Mouse (Mus musculus): Measurements from ENCODE around the gene Gm19935.

DNA sequence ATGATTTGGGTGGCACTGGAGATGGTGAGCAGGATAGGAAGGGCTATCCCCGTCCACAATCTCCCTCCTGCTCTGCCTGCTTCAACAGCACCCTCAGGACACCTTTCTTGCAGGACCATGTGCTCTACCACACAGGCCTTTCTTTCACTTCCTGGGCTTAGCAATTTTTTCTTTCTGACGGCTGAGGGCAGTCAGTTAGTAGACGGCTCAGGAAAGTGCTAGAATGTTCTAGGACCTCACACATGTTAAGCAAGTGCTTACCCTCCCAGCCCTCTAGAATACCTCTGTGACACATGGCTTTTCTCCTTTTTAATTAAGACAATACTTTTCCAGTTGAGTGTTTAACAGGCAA is 17.1 kb upstream of the Gm19935 start:
- TF ChIP-seq POLR2A (IDR thresholded peaks at IDR 0.05; ENCODE audit: insufficient read depth, low read length) = no peak
- no peak for TF ChIP-seq CTCF (IDR thresholded peaks at IDR 0.05; ENCODE audit: low read depth, low read length)
- no peak for TF ChIP-seq EP300 (IDR thresholded peaks at IDR 0.05; ENCODE audit: insufficient read depth, low read depth, low read length)

Measured in ES-Bruce4 (cell line).